Mouse (Mus musculus): ENCODE data around the gene Foxp2.

Foxp2 gene

GRCm38 (mm10) chr6:14901183-14901970 is at the start of gene Foxp2:
Gene Foxp2, plus strand, starts transcription at chr6:14901349.
- DNase-seq (ENCODE audit: low spot score): peak; percentile 29

DNA sequence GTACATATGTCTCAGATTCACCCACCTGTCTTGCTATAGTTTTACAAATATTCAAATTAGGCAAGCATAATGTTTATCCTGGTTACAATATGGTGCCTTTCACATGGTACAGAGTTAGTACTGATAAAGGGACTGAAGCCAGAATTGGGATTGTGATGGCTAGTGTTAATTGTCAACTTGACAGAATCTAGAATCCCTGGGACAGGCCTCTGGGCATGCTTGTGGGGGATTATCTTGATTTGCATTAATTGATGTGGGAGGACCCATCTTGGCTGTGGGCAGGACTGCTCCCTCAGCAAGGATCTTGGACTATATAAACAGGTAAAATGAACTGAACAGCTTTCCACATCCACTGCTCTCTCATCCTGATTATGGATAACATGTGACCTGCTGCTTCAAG is 15.9 kb upstream of the Foxp2 start:
- DNase-seq (ENCODE audit: low spot score): no peak

DNA sequence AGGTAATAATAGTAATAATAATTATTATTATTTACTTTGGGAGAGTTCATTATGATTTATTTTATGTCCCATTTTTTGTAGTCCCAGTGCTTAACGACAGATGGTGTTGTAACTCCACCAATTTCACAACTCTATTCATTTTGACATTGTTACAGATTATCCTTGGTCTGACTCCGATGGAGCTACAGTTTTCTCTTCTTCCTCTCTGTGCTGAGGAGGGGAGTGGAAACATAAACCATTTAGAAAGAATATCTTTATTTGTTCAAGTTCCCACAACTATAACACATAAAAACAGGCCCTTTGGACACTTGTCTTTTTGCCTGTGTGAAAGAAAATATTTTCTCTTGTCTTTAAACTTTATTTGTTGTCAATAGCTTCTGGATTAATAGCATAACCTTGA is 4.1 kb upstream of the Foxp2 start:
- no peak for DNase-seq (ENCODE audit: low spot score)

GRCm38 (mm10) chr6:14898096-14898855 is 2.9 kb upstream of the Foxp2 start:
- no peak for DNase-seq (ENCODE audit: low spot score)

GRCm38 (mm10) chr6:14899021-14899610 is 2.0 kb upstream of the Foxp2 start:
- no peak for DNase-seq (ENCODE audit: low spot score)

DNA sequence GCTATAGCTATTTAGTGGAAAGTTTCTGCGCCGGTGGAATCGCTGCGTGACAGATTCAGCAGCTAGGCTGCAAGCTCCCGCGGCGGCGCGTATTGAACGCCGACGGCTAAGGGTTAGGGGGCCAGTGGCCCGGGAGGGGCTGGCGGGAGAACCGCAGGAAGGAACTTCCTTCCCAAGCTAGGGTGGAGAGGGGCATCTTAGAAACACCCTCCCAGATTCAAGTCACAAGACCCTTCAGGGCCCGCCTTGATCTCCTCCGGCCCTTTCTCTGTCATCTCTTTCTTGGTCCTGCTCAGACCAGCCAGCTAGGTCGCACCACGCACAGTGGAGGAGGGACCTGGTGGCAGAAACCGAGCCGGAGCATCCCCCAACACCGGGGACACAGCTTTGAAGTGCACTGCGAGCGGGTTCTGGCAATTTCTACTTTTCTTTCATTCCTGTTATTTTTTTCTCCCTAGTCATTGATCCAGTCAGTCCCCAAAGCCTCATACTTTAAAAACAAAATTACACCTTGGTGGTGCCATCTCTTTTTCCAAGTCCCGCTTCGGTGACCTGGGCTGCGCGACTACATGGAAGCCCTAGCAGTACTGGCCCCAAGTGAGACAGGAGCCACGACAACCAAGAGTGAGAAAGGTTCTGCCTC is 1.1 kb upstream of the Foxp2 start:
- no peak for DNase-seq (ENCODE audit: low spot score)

- DNase-seq (ENCODE audit: low spot score): peak; percentile 52
Observed at GRCm38 (mm10) chr6:14900579-14901021, 549 bp upstream of the Foxp2 start.

GRCm38 (mm10) chr6:14901971-14902670 is 972 bp downstream of the Foxp2 start:
- DNase-seq (ENCODE audit: low spot score): no peak

- no peak for DNase-seq (ENCODE audit: low spot score)
Observed at GRCm38 (mm10) chr6:14903271-14903965, 2.3 kb downstream of the Foxp2 start.

- DNase-seq (ENCODE audit: low spot score): no peak
Observed at GRCm38 (mm10) chr6:14915066-14915465, 13.9 kb downstream of the Foxp2 start.

- DNase-seq (ENCODE audit: low spot score): no peak
Observed at GRCm38 (mm10) chr6:14922704-14923103, 21.6 kb downstream of the Foxp2 start.

- DNase-seq (ENCODE audit: low spot score): no peak
Observed at GRCm38 (mm10) chr6:14924976-14925489, 23.9 kb downstream of the Foxp2 start.

DNA sequence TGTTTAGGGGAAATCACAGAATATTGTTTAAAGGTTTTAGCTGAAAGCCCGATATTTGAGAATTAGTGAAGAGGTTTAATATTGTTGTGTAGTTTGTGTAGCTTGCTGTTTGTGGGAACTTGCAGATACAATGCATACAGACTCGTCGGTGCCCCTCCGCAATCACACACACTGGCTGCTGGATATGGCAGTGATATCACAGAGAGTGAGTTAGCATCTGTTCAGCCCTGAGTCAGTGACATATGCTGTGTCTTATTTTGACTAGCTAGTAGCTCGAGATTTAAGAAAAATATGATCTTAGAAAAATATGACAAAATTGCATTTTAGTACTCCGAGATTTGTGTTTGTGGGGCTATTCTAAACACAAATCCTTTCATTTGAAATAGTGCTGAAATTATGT is 49.9 kb downstream of the Foxp2 start:
- no peak for DNase-seq (ENCODE audit: low spot score)

- no peak for DNase-seq (ENCODE audit: low spot score)
Observed at GRCm38 (mm10) chr6:14952731-14953130, 51.6 kb downstream of the Foxp2 start.

GRCm38 (mm10) chr6:14977042-14977441 is 75.9 kb downstream of the Foxp2 start:
- DNase-seq (ENCODE audit: low spot score): no peak

DNA sequence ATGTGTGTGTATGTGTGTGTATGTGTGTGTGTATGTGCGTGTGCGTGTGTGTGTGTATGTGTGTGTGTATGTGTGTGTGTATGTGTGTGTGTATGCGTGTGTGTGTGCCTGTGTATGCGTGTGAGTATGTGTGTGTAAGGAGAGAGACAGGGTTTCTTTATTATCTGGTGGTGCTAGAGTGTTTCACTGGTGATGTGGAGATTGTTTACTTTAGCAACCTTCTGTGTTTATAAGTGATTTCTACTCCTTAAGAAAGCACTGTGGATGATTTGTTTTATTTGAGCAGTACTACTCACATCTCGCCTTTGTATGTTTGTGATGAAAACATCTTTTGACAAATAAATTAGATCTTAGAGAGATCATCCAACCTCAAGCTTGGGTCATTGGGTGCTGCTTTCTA is 77.1 kb downstream of the Foxp2 start:
- no peak for DNase-seq (ENCODE audit: low spot score)

GRCm38 (mm10) chr6:15008113-15008512 is 107.0 kb downstream of the Foxp2 start:
- DNase-seq (ENCODE audit: low spot score): no peak

GRCm38 (mm10) chr6:15028488-15028887 is 127.3 kb downstream of the Foxp2 start:
- no peak for DNase-seq (ENCODE audit: low spot score)

GRCm38 (mm10) chr6:15029446-15030125 is 128.4 kb downstream of the Foxp2 start:
- DNase-seq (ENCODE audit: low spot score): no peak

GRCm38 (mm10) chr6:15063246-15063645 is 162.1 kb downstream of the Foxp2 start:
- no peak for DNase-seq (ENCODE audit: low spot score)

Data from layer of hippocampus, adult 11-12 months (tissue).